Mouse (Mus musculus) heart, adult 2 months (tissue): ENCODE results near the gene Anapc15-ps. TPM values are rescaled to one million over a fixed set of nuclear protein-coding genes. Genes with fewer than 3 reads are reported as not detected.

Experiments
- DNase-seq, 2 experiments: peaks; one replicate each; pipeline ENCODE4 v3.0.0; 2021
- H3K27ac ChIP-seq: fragments of 200-600 bp; 2 replicates; pipeline ENCODE4 v1.8.1; 2022
- H3K27me3 ChIP-seq: fragments of 200-500 bp; 2 replicates; pipeline ENCODE4 v1.6.1; 2012; ENCODE audit warnings: mild to moderate bottlenecking, low read length, inconsistent platforms, mixed read lengths; ENCODE audit not compliant: control insufficient read depth, insufficient read depth
- H3K36me3 ChIP-seq: fragments of 200-500 bp; 2 replicates; pipeline ENCODE4 v1.6.1; 2012; ENCODE audit warnings: low read length, inconsistent platforms; ENCODE audit not compliant: control insufficient read depth, insufficient read depth
- H3K4me1 ChIP-seq: fragments of 200-500 bp; 2 replicates; pipeline ENCODE4 v1.6.1; 2011; ENCODE audit warnings: low read length; ENCODE audit not compliant: control insufficient read depth, insufficient read depth
- H3K4me3 ChIP-seq: fragments of 200-600 bp; 2 replicates; pipeline ENCODE4 v1.8.1; 2022
- H3K79me2 ChIP-seq: fragments of 200-500 bp; replicated peaks from 2 replicates; pipeline ENCODE4 v1.6.1; 2012; ENCODE audit warnings: mild to moderate bottlenecking, inconsistent platforms, low read length, moderate library complexity, mixed read lengths; ENCODE audit not compliant: control insufficient read depth, insufficient read depth
- H3K9ac ChIP-seq: fragments of 200-500 bp; 2 replicates; pipeline ENCODE4 v1.6.1; 2012; ENCODE audit warnings: low read depth, mild to moderate bottlenecking, control low read depth, inconsistent platforms, low read length, mixed read lengths
- CTCF ChIP-seq: fragments of 200-600 bp; IDR thresholded peaks from 2 replicates; pipeline ENCODE4 v1.8.1; 2022; ENCODE audit warnings: antibody characterized with exemption, mild to moderate bottlenecking, moderate library complexity
- EP300 ChIP-seq: fragments of 200-500 bp; IDR thresholded peaks from 2 replicates; pipeline ENCODE4 v1.6.1; 2011; ENCODE audit warnings: low read depth, low read length, control low read depth; ENCODE audit not compliant: insufficient read depth
- POLR2A ChIP-seq: fragments of 200-500 bp; IDR thresholded peaks from 2 replicates; pipeline ENCODE4 v1.6.1; 2011; ENCODE audit warnings: mild to moderate bottlenecking, low read depth, low read length, control low read depth; ENCODE audit not compliant: insufficient read depth
- WGBS: fragments of 180-500 bp; shearing (Covaris S2); methylation state at CpG from one replicate; pipeline ENCODE4 v1.1.7; 2018; 5-methylcytosine and 5-hydroxymethylcytosine counted together
- intact Hi-C: fragments of 180-260 bp; cut with DNase I; formaldehyde crosslinking; loops from one replicate; pipeline ENCODE4 v1.15.1; 2025
- long read RNA-seq: library from polyadenylated mRNA; stranded (forward); transcript quantifications from one replicate; pipeline ENCODE4 v2.0.0, GENCODE M21; 2021
- polyA plus RNA-seq: library from polyadenylated mRNA; depleted of rRNA; stranded (reverse); fragments of >200 nt; gene quantifications from 2 replicates; pipeline ENCODE4 v1.2.3, GENCODE M21; 2012; rRNA removed
- total RNA-seq, 2 experiments: library from RNA; stranded (reverse); gene quantifications; 2 replicates each; pipeline ENCODE4 v1.2.3; 2021

The Anapc15-ps gene
- total RNA-seq = not detected
- not detected in 2 replicates for polyA plus RNA-seq
- long read RNA-seq = 0 reads

DNA sequence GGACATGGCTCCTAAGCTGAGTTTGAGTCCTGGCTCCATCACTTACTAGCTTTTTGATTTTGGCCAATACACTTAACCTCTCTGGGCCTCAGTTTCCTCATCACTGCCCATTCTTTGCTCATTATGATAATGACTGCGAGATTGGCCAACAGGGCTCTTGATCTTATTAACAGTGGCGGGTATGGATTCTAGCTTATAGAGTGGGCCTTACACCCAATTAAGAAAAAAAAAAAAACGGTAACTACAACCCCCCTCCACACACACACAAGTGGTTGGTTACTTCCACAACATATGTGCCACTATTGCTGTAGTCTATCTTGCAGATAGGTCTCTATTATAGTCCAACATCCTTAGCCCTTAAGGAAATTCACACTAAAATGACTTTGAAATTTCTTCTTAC, at the start of gene Anapc15-ps:
Gene Anapc15-ps, minus strand, starts transcription at position 101 of the 400 bp plus-strand sequence.
- no peak for DNase-seq
- intact Hi-C loops = no loop called here
- Histone ChIP-seq H3K27me3 (no peaks in the 10 kb centered on the region), H3K9ac (no peak within 1 kb of the TSS), H3K36me3 (no peaks in the 10 kb centered on the region), H3K4me3 (no peak within 1 kb of the TSS), H3K27ac (no peak within 1 kb of the TSS), H3K79me2 (no peaks in the 10 kb centered on the region), H3K4me1 (peaks cover 7% of the 10 kb centered on the region)
- 87% methylated on average over 3 of the region's 3 CpGs for WGBS
- TF ChIP-seq POLR2A = no peak
- TF ChIP-seq EP300 = no peak
- TF ChIP-seq CTCF = no peak

DNA sequence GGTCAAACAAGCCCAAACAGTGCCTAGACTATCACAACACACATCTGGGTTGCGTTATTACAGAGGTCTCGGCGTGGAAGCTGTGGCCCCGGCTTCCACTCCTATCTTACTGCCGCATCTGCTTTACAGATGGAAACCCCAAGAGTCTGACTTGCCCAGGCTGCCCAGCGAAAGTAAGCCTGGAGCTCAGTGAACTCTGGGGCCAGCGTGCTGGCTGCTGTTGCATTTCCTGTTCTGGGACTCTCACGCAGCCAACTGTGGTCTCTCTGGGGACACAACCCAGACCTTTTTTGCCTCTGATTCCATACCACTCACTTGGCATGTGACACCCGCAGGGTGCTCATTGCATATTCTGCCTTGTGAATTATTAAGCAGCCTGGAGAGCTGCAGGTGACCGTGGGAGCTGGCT, 49.0 kb upstream of the Anapc15-ps start:
- Histone ChIP-seq H3K79me2 (no peaks in the 10 kb centered on the region), H3K4me3 (no peak overlapping the region), H3K27ac (no peak overlapping the region; the same call in 1 of the 2 replicates), H3K27me3 (no peaks in the 10 kb centered on the region), H3K4me1 (peaks cover 9% of the 10 kb centered on the region), H3K9ac (no peak overlapping the region), H3K36me3 (no peaks in the 10 kb centered on the region)
- intact Hi-C loops = no loop called here
- TF ChIP-seq POLR2A = no peak
- TF ChIP-seq EP300 = no peak
- TF ChIP-seq CTCF = no peak
- peak in 1 of 2 experiments; percentile 36 for DNase-seq
- WGBS = 49% methylated on average over 10 of the region's 10 CpGs

GRCm38 (mm10) chr10:95720181-95720798, 47.0 kb upstream of the Anapc15-ps start:
- Histone ChIP-seq H3K4me3 (no peak overlapping the region), H3K27me3 (no peaks in the 10 kb centered on the region), H3K4me1 (peaks cover 6% of the 10 kb centered on the region), H3K79me2 (no peaks in the 10 kb centered on the region), H3K27ac (no peak overlapping the region), H3K9ac (no peak overlapping the region), H3K36me3 (no peaks in the 10 kb centered on the region)
- WGBS = 68% methylated on average over 12 of the region's 12 CpGs
- intact Hi-C loops = no loop called here
- TF ChIP-seq POLR2A (no peak), EP300 (no peak)
- no peak for DNase-seq

GRCm38 (mm10) chr10:95719472-95719871, 46.2 kb upstream of the Anapc15-ps start:
- no peaks in the 10 kb centered on the region for H3K79me2 ChIP-seq
- intact Hi-C loops = no loop called here
- 64% methylated on average over 6 of the region's 6 CpGs for WGBS

DNA sequence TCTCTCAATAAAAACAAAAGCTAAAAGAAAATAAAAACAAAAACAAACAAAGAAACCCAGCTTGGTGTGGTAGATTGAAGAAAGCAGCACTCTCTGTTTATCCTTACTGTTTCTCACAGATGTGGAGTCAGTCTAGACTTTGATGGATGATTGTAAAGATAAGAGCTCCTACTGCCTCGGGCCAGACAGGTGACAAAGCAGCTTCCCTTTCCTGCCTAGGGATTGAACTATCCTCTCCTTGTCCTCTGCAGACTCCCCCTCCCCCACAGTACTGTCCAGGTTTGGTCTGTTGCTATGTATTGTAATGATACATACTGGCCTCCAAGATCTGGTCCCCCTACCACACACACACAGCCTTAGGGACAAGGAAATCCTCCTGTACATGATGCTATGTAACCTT, 45.5 kb upstream of the Anapc15-ps start:
- TF ChIP-seq POLR2A = no peak

More at GRCm38 (mm10) chr10:95719472-95719871, 46.2 kb upstream of the Anapc15-ps start:
- no peak for TF ChIP-seq CTCF
- TF ChIP-seq POLR2A = no peak
- TF ChIP-seq EP300 = no peak
- Histone ChIP-seq H3K36me3 (no peaks in the 10 kb centered on the region), H3K4me1 (peaks cover 5% of the 10 kb centered on the region), H3K27ac (no peak overlapping the region), H3K4me3 (no peak overlapping the region), H3K9ac (no peak overlapping the region), H3K27me3 (no peaks in the 10 kb centered on the region)
- no peak for DNase-seq

DNA sequence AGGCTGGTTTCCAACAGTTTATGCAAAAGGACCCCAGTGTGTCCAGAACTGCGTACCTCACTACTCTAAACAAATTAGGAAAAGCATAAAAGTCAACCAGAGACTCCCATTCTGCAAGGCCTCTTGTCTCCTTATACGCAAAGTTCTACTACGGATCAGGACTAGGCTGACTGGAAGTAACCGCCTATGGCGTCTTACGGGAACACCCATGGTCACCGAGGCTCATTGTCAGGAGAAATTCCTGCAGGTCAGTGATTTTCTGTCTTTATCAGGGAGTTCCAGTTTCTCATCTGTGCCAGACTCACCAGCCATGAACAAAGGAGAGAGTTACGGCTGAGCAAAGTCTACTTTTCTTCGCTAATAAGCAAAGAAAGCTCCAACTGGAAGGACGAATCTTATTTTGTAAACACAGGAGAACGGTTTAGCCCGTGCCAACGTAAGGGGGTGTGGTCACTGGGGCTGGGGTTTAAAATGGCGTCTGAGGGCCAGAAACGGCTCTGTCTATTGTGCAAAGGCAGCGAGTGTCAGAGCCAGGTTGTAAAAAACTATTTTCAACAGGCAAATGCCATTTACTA, 43.9 kb upstream of the Anapc15-ps start:
- DNase-seq = no peak
- no peak overlapping the region for H3K4me3 ChIP-seq
- H3K27ac ChIP-seq = no peak overlapping the region
- no peaks in the 10 kb centered on the region for H3K36me3 ChIP-seq
- intact Hi-C loops = no loop called here
- H3K27me3 ChIP-seq = no peaks in the 10 kb centered on the region
- peaks cover 2% of the 10 kb centered on the region for H3K4me1 ChIP-seq
- WGBS = 90% methylated on average over 16 of the region's 16 CpGs
- H3K79me2 ChIP-seq = no peaks in the 10 kb centered on the region
- TF ChIP-seq CTCF (no peak), POLR2A (no peak), EP300 (no peak)
- H3K9ac ChIP-seq = no peak overlapping the region

More for the DNA sequence above, 45.5 kb upstream of the Anapc15-ps start:
- Histone ChIP-seq H3K4me3 (no peak overlapping the region), H3K27ac (no peak overlapping the region), H3K9ac (no peak overlapping the region), H3K4me1 (peaks cover 5% of the 10 kb centered on the region), H3K79me2 (no peaks in the 10 kb centered on the region), H3K27me3 (no peaks in the 10 kb centered on the region), H3K36me3 (no peaks in the 10 kb centered on the region)
- intact Hi-C loops = no loop called here
- DNase-seq = no peak
- 40% methylated on average over 1 of the region's 1 CpGs for WGBS
